28 mouse cellular contexts compared by ENCODE assay signal in the genomic region with DNA sequence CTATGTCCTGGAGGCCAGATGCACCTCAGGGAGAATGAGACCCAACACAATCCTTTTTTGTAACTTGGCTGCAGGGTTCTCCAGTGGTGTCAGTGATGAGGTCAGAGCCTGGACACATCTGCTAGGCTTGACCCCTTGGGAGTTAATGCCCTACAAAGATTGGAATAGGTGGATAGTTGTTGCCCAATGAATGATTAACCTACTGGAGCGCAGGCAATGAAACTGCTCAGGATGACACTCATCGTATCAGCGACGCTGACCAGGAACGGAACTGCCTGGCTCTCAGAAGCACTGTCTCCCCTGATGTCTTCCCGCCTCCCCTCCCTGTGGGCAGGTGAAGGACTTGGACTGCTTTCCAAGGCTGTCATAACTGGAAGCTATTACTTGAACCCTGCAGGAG.
A peak's percentile ranks its signal among the peaks of the same experiment; 100 is the strongest.
DNase-seq lines count a peak whose midpoint lies in the region; ATAC-seq and TF ChIP-seq lines count a peak whose summit lies in the region.
"Had no signal": no experiment of that assay in that cellular context is flagged by ENCODE, and none has a peak within 500 bp of the region (broad histone marks: within the 10 kb centered on the region; RNA-seq: fewer than 3 reads in every experiment).

No protein-coding gene starts in this region.

- no peak overlapping the region for H3K4me3 ChIP-seq in intestine, postnatal 0 days (ENCODE audit: low read depth, low read length)
- H3K4me3 ChIP-seq in intestine, embryonic 15.5 days (replicated peaks) = no peak overlapping the region
- H3K4me3 ChIP-seq in kidney, embryonic 16.5 days (ENCODE audit: low read length) = no peak overlapping the region
- no peak overlapping the region for H3K4me3 ChIP-seq in kidney, embryonic 14.5 days (ENCODE audit: low read length)
- H3K4me3 ChIP-seq in megakaryocyte, embryonic 14.5 days (replicated peaks) = peak overlapping the region; percentile 44
- H3K4me3 ChIP-seq: embryonic facial prominence, embryonic 12.5 days; heart, adult 2 months; heart, embryonic 12.5 days; hindbrain, embryonic 15.5 days; limb, embryonic 10.5 days; limb, embryonic 15.5 days; lung, embryonic 15.5 days; midbrain, embryonic 12.5 days; myocyte; neural tube, embryonic 12.5 days had no signal

- H3K9ac ChIP-seq in intestine, postnatal 0 days (ENCODE audit: low read depth, low read length) = no peak overlapping the region
- H3K9ac ChIP-seq in intestine, embryonic 15.5 days = no peak overlapping the region
- H3K9ac ChIP-seq in kidney, embryonic 16.5 days (replicated peaks; ENCODE audit: low read length) = no peak overlapping the region
- no peak overlapping the region for H3K9ac ChIP-seq in kidney, embryonic 14.5 days (ENCODE audit: low read depth, low read length)
- H3K9ac ChIP-seq: embryonic facial prominence, embryonic 12.5 days; heart, embryonic 12.5 days; hindbrain, embryonic 15.5 days; limb, embryonic 15.5 days; lung, embryonic 15.5 days; midbrain, embryonic 12.5 days; neural tube, embryonic 12.5 days had no signal

- peaks cover 9% of the 10 kb centered on the region; the same call in 1 of the 2 replicates for H3K36me3 ChIP-seq in intestine, postnatal 0 days (ENCODE audit: control insufficient read depth, insufficient read depth)
- H3K36me3 ChIP-seq in intestine, embryonic 15.5 days = no peaks in the 10 kb centered on the region
- H3K36me3 ChIP-seq in kidney, embryonic 16.5 days (ENCODE audit: insufficient read depth, low read length) = peaks cover 5% of the 10 kb centered on the region; the same call in 1 of the 2 replicates
- H3K36me3 ChIP-seq in kidney, embryonic 14.5 days (ENCODE audit: control insufficient read depth, insufficient read depth, low read length) = peaks cover 6% of the 10 kb centered on the region; the same call in 1 of the 2 replicates
- peaks cover 63% of the 10 kb centered on the region for H3K36me3 ChIP-seq in megakaryocyte, embryonic 14.5 days (replicated peaks; ENCODE audit: low read length)
- H3K36me3 ChIP-seq: hindbrain, embryonic 15.5 days; lung, embryonic 15.5 days; midbrain, embryonic 12.5 days; neural tube, embryonic 12.5 days had no signal

- H3K27ac ChIP-seq in intestine, postnatal 0 days (ENCODE audit: low read depth, low read length) = no peak overlapping the region; the same call in 1 of the 2 replicates
- no peak overlapping the region for H3K27ac ChIP-seq in intestine, embryonic 15.5 days
- H3K27ac ChIP-seq in kidney, embryonic 16.5 days (ENCODE audit: low read length) = peak overlapping the region; percentile 81
- no peak overlapping the region for H3K27ac ChIP-seq in kidney, embryonic 14.5 days (ENCODE audit: low read depth, low read length)
- H3K27ac ChIP-seq: embryonic facial prominence, embryonic 12.5 days; heart, adult 2 months; hindbrain, embryonic 15.5 days; limb, embryonic 10.5 days; limb, embryonic 15.5 days; lung, embryonic 15.5 days; midbrain, embryonic 12.5 days; neural tube, embryonic 12.5 days had no signal

- 73% methylated on average over 6 of the region's 6 CpGs for WGBS in intestine, postnatal 0 days
- 75% methylated on average over 6 of the region's 6 CpGs for WGBS in intestine, embryonic 15.5 days
- WGBS in kidney, embryonic 16.5 days = 81% methylated on average over 6 of the region's 6 CpGs
- WGBS in kidney, embryonic 14.5 days = 94% methylated on average over 6 of the region's 6 CpGs

- ATAC-seq in intestine, postnatal 0 days = no peak
- ATAC-seq in intestine, embryonic 15.5 days = no peak
- ATAC-seq in kidney, embryonic 16.5 days (ENCODE audit: low FRiP score, low TSS enrichment) = no peak
- ATAC-seq in kidney, embryonic 14.5 days (ENCODE audit: low FRiP score, low TSS enrichment) = no peak
- no peak for ATAC-seq in megakaryocyte, adult 5-6 weeks (ENCODE audit: poor library complexity, severe bottlenecking)
- ATAC-seq: forebrain, embryonic 14.5 days; inflammation-experienced regulatory T-cells, adult 6 months; Patski had no signal

- no peak for TF ChIP-seq CTCF in intestine, postnatal 0 days (IDR thresholded peaks at IDR 0.05; ENCODE audit: low read depth)

- H3K4me2 ChIP-seq in intestine, postnatal 0 days (replicated peaks; ENCODE audit: low read depth) = 0 out of 2 replicates have a peak overlapping the region, but pooled peaks have one; percentile 6
- no peak overlapping the region for H3K4me2 ChIP-seq in intestine, embryonic 15.5 days (replicated peaks)
- no peak overlapping the region for H3K4me2 ChIP-seq in kidney, embryonic 16.5 days (replicated peaks; ENCODE audit: low read depth, low read length)
- no peak overlapping the region for H3K4me2 ChIP-seq in kidney, embryonic 14.5 days (replicated peaks; ENCODE audit: low read depth, low read length)
- H3K4me2 ChIP-seq: embryonic facial prominence, embryonic 12.5 days; heart, embryonic 12.5 days; hindbrain, embryonic 15.5 days; limb, embryonic 15.5 days; lung, embryonic 15.5 days; midbrain, embryonic 12.5 days; neural tube, embryonic 12.5 days had no signal

- peaks cover 6% of the 10 kb centered on the region; the same call in 1 of the 2 replicates for H3K4me1 ChIP-seq in intestine, postnatal 0 days (replicated peaks; ENCODE audit: control insufficient read depth, insufficient read depth, low read length)
- peaks cover 29% of the 10 kb centered on the region for H3K4me1 ChIP-seq in intestine, embryonic 15.5 days (replicated peaks)
- peaks cover 55% of the 10 kb centered on the region for H3K4me1 ChIP-seq in kidney, embryonic 16.5 days (ENCODE audit: insufficient read depth, low read length)
- H3K4me1 ChIP-seq in kidney, embryonic 14.5 days (ENCODE audit: control insufficient read depth, insufficient read depth, low read length) = peaks cover 24% of the 10 kb centered on the region
- peaks cover 90% of the 10 kb centered on the region for H3K4me1 ChIP-seq in megakaryocyte, embryonic 14.5 days
- H3K4me1 ChIP-seq: embryonic facial prominence, embryonic 12.5 days had no signal

- H3K9me3 ChIP-seq in intestine, postnatal 0 days (ENCODE audit: control insufficient read depth) = no peaks in the 10 kb centered on the region
- H3K9me3 ChIP-seq in intestine, embryonic 15.5 days = no peaks in the 10 kb centered on the region
- H3K9me3 ChIP-seq in kidney, embryonic 16.5 days (ENCODE audit: low read length) = peaks cover 5% of the 10 kb centered on the region; the same call in 1 of the 2 replicates
- peaks cover 6% of the 10 kb centered on the region; the same call in 1 of the 2 replicates for H3K9me3 ChIP-seq in kidney, embryonic 14.5 days (ENCODE audit: control insufficient read depth, low read length)
- H3K9me3 ChIP-seq in megakaryocyte, embryonic 14.5 days = no peaks in the 10 kb centered on the region
- H3K9me3 ChIP-seq: heart, embryonic 12.5 days; limb, embryonic 15.5 days; lung, embryonic 15.5 days had no signal

- no peak for DNase-seq in cerebellum, adult 11 months
- DNase-seq: adrenal gland, postnatal 10 days; cerebellum, adult 11-12 months; cerebellum, adult 9-11 months; embryo, embryonic 11 days; heart, adult 2 months; layer of hippocampus, postnatal 36 days; right cerebral cortex, postnatal 4 days; thymus, adult 18-20 months; thymus, postnatal 25 days had no signal

- H3K27me3 ChIP-seq in intestine, postnatal 0 days (replicated peaks; ENCODE audit: control insufficient read depth, insufficient read depth, low read length) = no peaks in the 10 kb centered on the region
- no peaks in the 10 kb centered on the region for H3K27me3 ChIP-seq in intestine, embryonic 15.5 days (replicated peaks)
- no peaks in the 10 kb centered on the region for H3K27me3 ChIP-seq in kidney, embryonic 16.5 days (ENCODE audit: insufficient read depth, low read length)
- H3K27me3 ChIP-seq in kidney, embryonic 14.5 days (ENCODE audit: control insufficient read depth, insufficient read depth, low read length) = no peaks in the 10 kb centered on the region
- H3K27me3 ChIP-seq in megakaryocyte, embryonic 14.5 days (replicated peaks) = no peaks in the 10 kb centered on the region
- H3K27me3 ChIP-seq: embryonic facial prominence, embryonic 12.5 days; heart, embryonic 12.5 days; hindbrain, embryonic 15.5 days; limb, embryonic 15.5 days; lung, embryonic 15.5 days; midbrain, embryonic 12.5 days; neural tube, embryonic 12.5 days; Patski had no signal
